Mouse (Mus musculus) myocyte (in vitro differentiated cells): ENCODE measurements around the gene Dgkq.

Experiments used
- CEBPB ChIP-seq: IDR thresholded peaks from 2 replicates; pipeline ENCODE4 v1.6.1; 2011; ENCODE audit warnings: mild to moderate bottlenecking, moderate library complexity; ENCODE audit not compliant: poor library complexity, insufficient read depth, severe bottlenecking
- E2F4 ChIP-seq: IDR thresholded peaks from one replicate; pipeline ENCODE4 v1.6.1; 2011; ENCODE audit warnings: mild to moderate bottlenecking, control low read depth, moderate library complexity; ENCODE audit not compliant: insufficient read depth
- MAX ChIP-seq: IDR thresholded peaks from one replicate; pipeline ENCODE4 v1.6.1; 2011; ENCODE audit warnings: low read depth, mild to moderate bottlenecking, control low read depth
- MYOD1 ChIP-seq, 3 experiments: IDR thresholded peaks; one replicate each; pipeline ENCODE4 v1.6.1; 2011; ENCODE audit warnings: control low read depth in 2 of 3, low read depth in 2 of 3, mild to moderate bottlenecking in 2 of 3, moderate library complexity in 1 of 3; ENCODE audit not compliant: insufficient read length in 2 of 3, control insufficient read depth in 1 of 3
- MYOG ChIP-seq, 3 experiments: IDR thresholded peaks; one replicate each; pipeline ENCODE4 v1.6.1; 2011; ENCODE audit warnings: control low read depth in 2 of 3, low read depth in 2 of 3, mild to moderate bottlenecking in 2 of 3; ENCODE audit not compliant: insufficient read length in 2 of 3, control insufficient read depth in 1 of 3, insufficient read depth in 1 of 3
- POLR2A ChIP-seq: IDR thresholded peaks from one replicate; pipeline ENCODE4 v1.6.1; 2011; ENCODE audit warnings: low read depth, mild to moderate bottlenecking, control low read depth, moderate library complexity; ENCODE audit not compliant: insufficient read length
- POLR2AphosphoS2 ChIP-seq: IDR thresholded peaks from one replicate; pipeline ENCODE4 v1.6.1; 2011; ENCODE audit warnings: low read depth, control low read depth; ENCODE audit not compliant: insufficient read length
- REST ChIP-seq: IDR thresholded peaks from one replicate; pipeline ENCODE4 v1.6.1; 2011; ENCODE audit warnings: mild to moderate bottlenecking, control low read depth, moderate library complexity; ENCODE audit not compliant: insufficient read depth, insufficient read length
- SRF ChIP-seq: IDR thresholded peaks from one replicate; pipeline ENCODE4 v1.6.1; 2011; ENCODE audit warnings: low read depth; ENCODE audit not compliant: control insufficient read depth, insufficient read length
- TCF12 ChIP-seq: IDR thresholded peaks from one replicate; pipeline ENCODE4 v1.6.1; 2011; ENCODE audit warnings: mild to moderate bottlenecking, control low read depth; ENCODE audit not compliant: poor library complexity, insufficient read depth, severe bottlenecking
- TCF3 ChIP-seq: IDR thresholded peaks from one replicate; pipeline ENCODE4 v1.6.1; 2011; ENCODE audit warnings: low read depth, control low read depth; ENCODE audit not compliant: insufficient read length
- USF1 ChIP-seq: IDR thresholded peaks from one replicate; pipeline ENCODE4 v1.6.1; 2011; ENCODE audit warnings: low read depth, mild to moderate bottlenecking, control low read depth, moderate library complexity

- TF ChIP-seq MYOG (IDR thresholded peaks at IDR 0.05; ENCODE audit: control insufficient read depth in 1 of 3, insufficient read depth in 1 of 3, insufficient read length in 2 of 3, low read depth in 2 of 3) (no peak), SRF (no peak), E2F4 (no peak), POLR2A (no peak), MYOD1 (IDR thresholded peaks at IDR 0.05; ENCODE audit: control insufficient read depth in 1 of 3, insufficient read length in 2 of 3, low read depth in 2 of 3) (no peak), MAX (no peak), TCF12 (no peak), POLR2AphosphoS2 (no peak), USF1 (no peak), CEBPB (no peak), TCF3 (no peak), REST (no peak)
Observed at GRCm38 (mm10) chr5:108691152-108691551, 21.7 kb upstream of the Dgkq start.
